Mouse (Mus musculus) lung, postnatal 0 days (tissue): Measurements from ENCODE around the gene Hcrtr1.

Experiments
- CTCF ChIP-seq: IDR thresholded peaks from 2 replicates; pipeline ENCODE4 v1.5.1; 2016; ENCODE audit warnings: antibody characterized with exemption, mild to moderate bottlenecking
- EP300 ChIP-seq: IDR thresholded peaks from 2 replicates; pipeline ENCODE4 v1.6.1; 2016; ENCODE audit warnings: antibody characterized with exemption, mild to moderate bottlenecking, control low read depth

GRCm38 (mm10) chr4:130140992-130141402 lies 1.8 kb upstream of the Hcrtr1 start:
- TF ChIP-seq CTCF = no peak
- no peak for TF ChIP-seq EP300
